Mouse (Mus musculus): ENCODE results near the gene Basp1. TPM values are rescaled to one million over a fixed set of nuclear protein-coding genes. Genes with fewer than 3 reads are reported as not detected.

Basp1 gene
- total and polyA plus RNA-seq, 3 experiments: 0.04 to 2.5 (median 1.6) TPM

GRCm38 (mm10) chr15:25440991-25441867, 27.7 kb upstream of the Basp1 start:
- Histone ChIP-seq H3K4me3 (replicated peaks in 1 of 3; ENCODE audit: low read depth in 2 of 3, low read length in 2 of 3, poor library complexity in 1 of 3) (no peak overlapping the region), H3K79me2 (replicated peaks; ENCODE audit: control insufficient read depth, extremely low read depth, insufficient read depth, poor library complexity, severe bottlenecking) (no peaks in the 10 kb centered on the region), H3K36me3 (replicated peaks in 1 of 2; ENCODE audit: control insufficient read depth in 1 of 2, insufficient read depth in 1 of 2, low read length in 1 of 2) (no peaks in the 10 kb centered on the region), H3K4me1 (ENCODE audit: control insufficient read depth in 1 of 2, insufficient read depth in 2 of 2) (peaks cover 0 to 9% of the 10 kb centered on the region in 2 experiments; a peak in 2 of 4 replicates), H3K27me3 (replicated peaks) (no peaks in the 10 kb centered on the region), H3K4me2 (ENCODE audit: insufficient read depth, low read depth, poor library complexity, severe bottlenecking) (0 out of 2 replicates have a peak overlapping the region, but pooled peaks have one; percentile 15), H3K9me3 (replicated peaks; ENCODE audit: low read length) (no peaks in the 10 kb centered on the region), H3K9ac (ENCODE audit: insufficient read depth, low read depth) (no peak overlapping the region), H3K27ac (ENCODE audit: insufficient read depth, low read depth) (no peak overlapping the region)
- dilution Hi-C loops (cut with MboI; ENCODE audit: extremely low pct_ligation_motif_present, extremely low pct_unique_long_range_greater_than_20kb, low sequenced_read_pairs): no loop called here
- peak; percentile 93 for DNase-seq (ENCODE audit: extremely low read depth)
- no peak for TF ChIP-seq NELFE (IDR thresholded peaks at IDR 0.05; ENCODE audit: low read depth, low read length)
- no peak for TF ChIP-seq PAX5 (IDR thresholded peaks at IDR 0.05; ENCODE audit: low read length)
- peak; percentile 43; the same call in 1 of the 2 replicates for TF ChIP-seq SMC3 (IDR thresholded peaks at IDR 0.05; ENCODE audit: low read depth, low read length)
- TF ChIP-seq RAD21 (IDR thresholded peaks at IDR 0.05; ENCODE audit: low read depth, low read length): peak; percentile 66
- TF ChIP-seq CTCF (conservative IDR thresholded peaks at IDR 0.05 in 1 of 2, IDR thresholded peaks at IDR 0.05 in 1 of 2; ENCODE audit: low read depth in 2 of 2, low read length in 2 of 2): peak; percentile 57 to 64; a peak in 3 of 4 replicates
- TF ChIP-seq UBTF (IDR thresholded peaks at IDR 0.05; ENCODE audit: low read depth, low read length): no peak
- TF ChIP-seq MXI1 (IDR thresholded peaks at IDR 0.05; ENCODE audit: low read depth, low read length): no peak
- in situ Hi-C loops (cut with MboI; ENCODE audit: low pct_ligation_motif_present, low pct_unique_long_range_greater_than_20kb, low sequenced_read_pairs): loop anchor here (5.0 to 25.0 kb wide), 2 partner anchors 171 to 281 kb away; partner anchors contain the start of gene Myo10

GRCm38 (mm10) chr15:25440317-25440716, 26.8 kb upstream of the Basp1 start:
- H3K36me3 ChIP-seq (replicated peaks in 1 of 2; ENCODE audit: control insufficient read depth in 1 of 2, insufficient read depth in 1 of 2, low read length in 1 of 2): no peaks in the 10 kb centered on the region
- DNase-seq (ENCODE audit: extremely low read depth): no peak
- TF ChIP-seq BHLHE40 (IDR thresholded peaks at IDR 0.05; ENCODE audit: low read depth, low read length): no peak
- TF ChIP-seq TCF12 (IDR thresholded peaks at IDR 0.05; ENCODE audit: low read depth, low read length): no peak
- no peak for TF ChIP-seq MAX (IDR thresholded peaks at IDR 0.05; ENCODE audit: low read length)
- no peak for TF ChIP-seq ZKSCAN1 (IDR thresholded peaks at IDR 0.05; ENCODE audit: borderline replicate concordance, low read depth, low read length)
- no peak for TF ChIP-seq MEF2A (IDR thresholded peaks at IDR 0.05; ENCODE audit: borderline replicate concordance, low read depth, low read length)
- TF ChIP-seq RAD21 (IDR thresholded peaks at IDR 0.05; ENCODE audit: low read depth, low read length): no peak
- no peak for TF ChIP-seq GABPA (IDR thresholded peaks at IDR 0.05; ENCODE audit: insufficient replicate concordance, low read depth, low read length)
- no peak for TF ChIP-seq ELF1 (IDR thresholded peaks at IDR 0.05; ENCODE audit: low read depth, low read length)
- TF ChIP-seq POLR2AphosphoS2 (IDR thresholded peaks at IDR 0.05; ENCODE audit: low read depth, low read length): no peak
- no peak for TF ChIP-seq USF2 (conservative IDR thresholded peaks at IDR 0.05; ENCODE audit: low read depth, low read length)
- no peak for TF ChIP-seq ETS1 (conservative IDR thresholded peaks at IDR 0.05; ENCODE audit: low read depth, low read length)
- no peak for TF ChIP-seq CHD1 (IDR thresholded peaks at IDR 0.05; ENCODE audit: low read depth, low read length)
- TF ChIP-seq KAT2A (IDR thresholded peaks at IDR 0.05; ENCODE audit: insufficient replicate concordance, low read length): no peak
- TF ChIP-seq UBTF (IDR thresholded peaks at IDR 0.05; ENCODE audit: low read depth, low read length): no peak
- no peak for TF ChIP-seq HCFC1 (IDR thresholded peaks at IDR 0.05; ENCODE audit: low read depth, low read length)
- no peak for TF ChIP-seq CHD2 (IDR thresholded peaks at IDR 0.05; ENCODE audit: low read length)
- no peak for TF ChIP-seq CTCF (conservative IDR thresholded peaks at IDR 0.05 in 1 of 2, IDR thresholded peaks at IDR 0.05 in 1 of 2; ENCODE audit: low read depth in 2 of 2, low read length in 2 of 2)
- TF ChIP-seq POLR2A (IDR thresholded peaks at IDR 0.05; ENCODE audit: low read depth, low read length): no peak
- H3K27me3 ChIP-seq (replicated peaks): no peaks in the 10 kb centered on the region
- no peak overlapping the region for H3K27ac ChIP-seq (ENCODE audit: insufficient read depth, low read depth)
- no peaks in the 10 kb centered on the region for H3K79me2 ChIP-seq (replicated peaks; ENCODE audit: control insufficient read depth, extremely low read depth, insufficient read depth, poor library complexity, severe bottlenecking)
- H3K4me2 ChIP-seq (ENCODE audit: insufficient read depth, low read depth, poor library complexity, severe bottlenecking): no peak overlapping the region
- dilution Hi-C loops (cut with MboI; ENCODE audit: extremely low pct_ligation_motif_present, extremely low pct_unique_long_range_greater_than_20kb, low sequenced_read_pairs): no loop called here
- in situ Hi-C loops (cut with MboI; ENCODE audit: low pct_ligation_motif_present, low pct_unique_long_range_greater_than_20kb, low sequenced_read_pairs): loop anchor here (5.0 to 25.0 kb wide), 2 partner anchors 172 to 282 kb away; partner anchors contain the start of gene Myo10
- H3K9me3 ChIP-seq (replicated peaks; ENCODE audit: low read length): no peaks in the 10 kb centered on the region
- no peak overlapping the region for H3K4me3 ChIP-seq (replicated peaks in 1 of 3; ENCODE audit: low read depth in 2 of 3, low read length in 2 of 3, poor library complexity in 1 of 3)
- H3K9ac ChIP-seq (ENCODE audit: insufficient read depth, low read depth): no peak overlapping the region
- H3K4me1 ChIP-seq (ENCODE audit: control insufficient read depth in 1 of 2, insufficient read depth in 2 of 2): peaks cover 0 to 10% of the 10 kb centered on the region in 2 experiments; a peak in 2 of 4 replicates

Measured in CH12.LX (cell line).